Mouse (Mus musculus): ENCODE data around the gene Gpr37l1.
"Not testable (repeated sequence)": the region's sequence is repeated elsewhere in the genome, so short reads cannot be mapped to it uniquely, and the experiment has no call there.

Gpr37l1 gene

DNA sequence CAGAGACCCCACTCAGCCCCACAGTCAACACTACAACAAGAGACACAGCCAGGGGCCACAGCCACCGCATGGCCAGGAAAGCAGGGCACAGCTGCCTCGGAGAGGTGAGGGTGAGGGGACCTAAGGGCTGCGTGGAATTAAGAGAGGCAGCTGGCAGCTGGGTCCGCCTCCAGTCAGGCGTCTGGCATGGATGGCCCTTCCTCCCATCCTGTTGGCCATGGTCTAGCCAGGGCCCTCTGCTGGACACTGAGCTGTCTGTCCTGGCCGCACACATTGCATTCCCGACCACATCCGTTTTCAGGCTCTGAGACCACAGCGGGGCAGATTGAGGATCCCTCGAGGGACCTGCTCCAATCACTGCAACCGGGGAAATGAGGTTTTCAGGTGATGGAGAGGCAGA lies at the start of gene Gpr37l1:
Gene Gpr37l1, minus strand, starts transcription at position 247 of the 400 bp plus-strand sequence.
- no peak for DNase-seq (ENCODE audit: low spot score)

DNA sequence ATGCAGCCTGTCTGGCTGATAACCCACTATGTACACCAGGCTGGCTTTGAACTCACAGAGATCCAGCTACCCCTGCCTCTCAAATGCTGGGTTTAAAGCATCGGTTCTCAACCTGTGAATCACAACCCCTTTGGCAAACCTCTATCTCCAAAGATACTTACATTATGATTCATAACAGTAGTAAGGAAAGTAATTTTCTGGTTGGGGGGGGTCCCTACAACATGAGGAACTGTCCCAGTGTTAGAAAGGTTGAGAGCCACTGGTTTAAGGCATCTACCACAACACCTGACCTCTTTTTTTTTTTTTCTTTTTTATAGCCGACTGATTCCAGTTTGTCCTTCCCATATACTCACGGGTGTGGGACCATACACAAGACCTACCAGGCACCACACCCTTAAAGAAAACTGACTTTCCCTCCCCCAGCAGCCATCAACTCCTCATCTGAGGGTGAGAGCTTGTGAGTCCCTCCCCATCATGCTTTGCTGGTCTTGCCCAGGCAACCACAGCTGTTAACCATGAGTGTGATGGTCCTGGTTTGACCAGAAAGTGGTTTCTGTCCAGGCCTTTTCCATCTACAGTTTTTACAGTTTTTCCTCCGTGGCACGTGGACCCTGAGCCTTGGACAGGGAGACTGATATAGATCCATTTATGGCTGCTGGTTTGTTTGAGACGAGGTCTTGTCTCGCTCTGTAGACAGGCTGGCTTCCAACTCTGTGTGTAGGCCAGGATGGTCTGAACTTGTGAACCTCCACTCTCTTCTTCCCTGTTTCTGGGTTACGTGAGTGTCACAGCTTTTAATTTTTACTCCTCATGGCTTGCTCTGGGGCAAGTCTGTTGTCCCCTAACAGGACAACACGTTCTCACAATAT lies 46.5 kb upstream of the Gpr37l1 start:
- no peak for DNase-seq (ENCODE audit: low spot score)

GRCm38 (mm10) chr1:135210421-135210820 lies 42.9 kb upstream of the Gpr37l1 start:
- no peak for DNase-seq (ENCODE audit: low spot score)

DNA sequence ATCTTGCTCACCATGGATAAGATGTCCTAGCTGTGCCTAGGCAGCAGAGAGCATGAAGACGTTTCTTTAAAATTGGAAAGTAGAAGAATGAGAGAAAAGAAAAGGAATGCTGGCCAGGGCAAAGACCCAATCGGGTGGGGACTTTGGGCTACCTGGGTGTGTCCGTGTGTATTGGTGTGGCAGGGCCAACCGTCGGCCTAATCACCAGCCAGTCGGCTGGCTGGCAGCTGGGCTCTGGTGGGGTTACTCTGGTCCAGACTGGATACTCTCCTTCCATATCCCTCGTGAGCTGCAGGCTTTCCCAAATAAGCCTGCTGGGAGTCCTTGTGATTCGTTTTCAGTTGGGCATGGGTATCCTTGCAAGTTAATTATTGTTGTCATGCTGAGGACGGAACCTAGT lies 41.2 kb upstream of the Gpr37l1 start:
- no peak for DNase-seq (ENCODE audit: low spot score)

GRCm38 (mm10) chr1:135206586-135207339 lies 39.3 kb upstream of the Gpr37l1 start:
- DNase-seq (ENCODE audit: low spot score): no peak

- no peak for DNase-seq (ENCODE audit: low spot score)
Observed at GRCm38 (mm10) chr1:135205257-135205656, 37.8 kb upstream of the Gpr37l1 start.

- no peak for DNase-seq (ENCODE audit: low spot score)
Observed at GRCm38 (mm10) chr1:135204196-135205126, 37.0 kb upstream of the Gpr37l1 start.

GRCm38 (mm10) chr1:135200400-135200799 lies 32.9 kb upstream of the Gpr37l1 start:
- no peak for DNase-seq (ENCODE audit: low spot score)

DNA sequence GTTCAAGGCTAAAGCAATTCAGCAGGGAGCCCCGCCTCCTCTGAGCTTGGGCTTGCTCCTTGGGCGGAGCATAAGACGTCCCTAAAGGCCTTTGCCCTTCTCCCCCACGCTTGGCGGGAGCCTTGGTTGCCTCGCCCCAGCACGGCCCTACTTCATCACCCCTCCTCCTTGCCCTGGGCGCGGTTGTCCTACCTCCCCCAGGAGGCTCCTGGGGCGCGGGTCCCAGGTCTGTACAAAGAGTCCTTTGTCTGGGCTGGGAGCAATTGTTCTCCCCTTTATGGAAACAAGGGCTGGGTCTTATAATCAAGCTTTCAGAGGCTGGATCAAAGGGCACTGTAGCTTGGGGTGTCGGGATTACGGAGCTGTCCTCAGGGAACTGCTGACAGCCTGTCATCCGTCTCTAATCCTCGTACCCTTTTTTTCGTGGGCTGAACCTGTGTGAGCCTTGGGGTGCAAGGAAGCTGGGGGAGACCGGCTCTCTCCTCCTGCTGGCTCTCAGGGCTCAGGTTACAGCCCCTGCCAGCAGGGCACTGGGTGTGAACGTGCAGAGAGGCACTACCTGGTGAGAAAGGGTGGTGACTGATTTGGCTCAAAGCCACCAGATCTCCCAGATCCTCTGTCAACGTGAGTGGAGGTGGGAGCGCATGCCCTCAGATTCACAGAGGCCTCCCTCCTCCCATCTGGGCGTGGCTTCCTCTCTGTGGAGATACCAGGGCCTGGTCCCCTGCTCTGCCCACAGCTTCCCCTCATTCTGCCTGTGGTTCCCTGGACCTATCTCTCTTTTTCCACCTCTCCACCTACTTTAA lies 31.7 kb upstream of the Gpr37l1 start:
- no peak for DNase-seq (ENCODE audit: low spot score)

GRCm38 (mm10) chr1:135198412-135198811 lies 30.9 kb upstream of the Gpr37l1 start:
- DNase-seq (ENCODE audit: low spot score): no peak

GRCm38 (mm10) chr1:135195907-135196440 lies 28.5 kb upstream of the Gpr37l1 start:
- no peak for DNase-seq (ENCODE audit: low spot score)

DNA sequence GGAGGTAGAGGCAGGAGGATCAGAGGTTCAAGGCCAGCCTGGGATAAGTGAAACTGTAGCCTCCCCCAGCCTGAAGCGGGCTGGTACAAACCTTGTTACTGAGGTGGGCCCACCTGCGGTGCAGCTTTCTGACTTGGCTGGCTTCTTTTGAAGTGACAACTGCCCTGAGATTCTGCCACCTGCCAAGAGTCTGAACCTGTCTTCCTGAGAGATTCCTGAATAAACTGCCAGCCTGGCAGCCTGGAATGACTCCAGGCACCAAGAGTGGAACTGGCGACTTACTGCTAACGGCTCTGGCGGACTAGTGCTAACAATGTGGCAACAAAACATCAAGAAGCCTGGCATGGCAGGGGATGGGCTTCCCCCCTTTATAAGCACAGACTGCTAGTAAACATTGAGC lies 26.9 kb upstream of the Gpr37l1 start:
- DNase-seq (ENCODE audit: low spot score): not testable (repeated sequence)

GRCm38 (mm10) chr1:135189186-135189585 lies 21.7 kb upstream of the Gpr37l1 start:
- no peak for DNase-seq (ENCODE audit: low spot score)

DNA sequence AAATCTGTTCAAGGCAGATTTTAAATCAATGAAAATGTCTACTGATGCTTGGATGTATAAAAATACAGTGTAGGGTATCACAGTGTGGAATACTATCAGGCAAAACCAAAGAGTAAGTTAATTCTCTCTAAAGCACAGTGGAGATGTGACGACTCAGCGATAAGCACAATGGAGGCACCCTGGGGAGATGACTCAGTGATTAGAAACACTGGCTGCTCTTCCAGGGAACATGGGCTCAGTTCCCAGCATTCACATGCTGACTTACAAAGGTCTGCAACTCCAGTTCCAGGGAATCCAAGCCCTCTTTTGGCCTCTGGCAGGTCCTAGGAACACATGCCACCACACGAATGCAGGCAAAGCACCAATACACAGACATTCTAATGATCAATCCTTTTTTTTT lies 20.7 kb upstream of the Gpr37l1 start:
- DNase-seq (ENCODE audit: low spot score): no peak

- not testable (repeated sequence) for DNase-seq (ENCODE audit: low spot score)
Observed at GRCm38 (mm10) chr1:135187016-135187415, 19.5 kb upstream of the Gpr37l1 start.

- no peak for DNase-seq (ENCODE audit: low spot score)
Observed at GRCm38 (mm10) chr1:135186427-135186826, 18.9 kb upstream of the Gpr37l1 start.

DNA sequence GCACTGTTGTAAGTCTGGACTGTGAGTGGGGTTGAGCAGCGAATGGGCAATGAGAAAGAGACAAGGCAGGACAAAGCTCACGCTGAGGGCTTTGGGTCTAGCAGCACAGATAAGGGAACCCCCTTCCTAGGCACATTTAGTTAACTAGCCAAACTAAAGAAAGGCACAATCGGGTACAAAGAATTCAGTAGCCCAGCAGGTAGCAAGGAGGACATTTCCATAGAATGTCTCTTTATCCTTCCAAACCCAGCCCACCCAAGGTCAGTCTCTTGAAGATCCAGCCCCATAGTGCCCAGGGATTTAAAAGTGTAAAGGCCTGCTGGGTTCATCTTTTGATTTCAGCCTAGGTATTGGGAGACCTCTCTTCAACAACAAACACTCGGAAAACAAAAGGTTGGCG lies 18.5 kb upstream of the Gpr37l1 start:
- DNase-seq (ENCODE audit: low spot score): no peak

- no peak for DNase-seq (ENCODE audit: low spot score)
Observed at GRCm38 (mm10) chr1:135183941-135184570, 16.6 kb upstream of the Gpr37l1 start.

GRCm38 (mm10) chr1:135183448-135183847 lies 16.0 kb upstream of the Gpr37l1 start:
- no peak for DNase-seq (ENCODE audit: low spot score)

GRCm38 (mm10) chr1:135182975-135183374 lies 15.5 kb upstream of the Gpr37l1 start:
- no peak for DNase-seq (ENCODE audit: low spot score)

Data from urinary bladder, postnatal 25 days (tissue).